Mouse (Mus musculus): Measurements from ENCODE around the gene Qrfpr. TPM values are rescaled to one million over a fixed set of nuclear protein-coding genes. Genes with fewer than 3 reads are reported as not detected.
A peak's percentile ranks its signal among the peaks of the same experiment; 100 is the strongest.

The Qrfpr gene
- total RNA-seq (2015) = not detected in 2 replicates
- total RNA-seq (2017) = not detected in 2 replicates

- ATAC-seq (replicated peaks; ENCODE audit: poor library complexity) = no peak
Measured at GRCm38 (mm10) chr3:36221743-36222682, at the start of gene Qrfpr. Qrfpr (minus strand) TSS chr3:36222313.

DNA sequence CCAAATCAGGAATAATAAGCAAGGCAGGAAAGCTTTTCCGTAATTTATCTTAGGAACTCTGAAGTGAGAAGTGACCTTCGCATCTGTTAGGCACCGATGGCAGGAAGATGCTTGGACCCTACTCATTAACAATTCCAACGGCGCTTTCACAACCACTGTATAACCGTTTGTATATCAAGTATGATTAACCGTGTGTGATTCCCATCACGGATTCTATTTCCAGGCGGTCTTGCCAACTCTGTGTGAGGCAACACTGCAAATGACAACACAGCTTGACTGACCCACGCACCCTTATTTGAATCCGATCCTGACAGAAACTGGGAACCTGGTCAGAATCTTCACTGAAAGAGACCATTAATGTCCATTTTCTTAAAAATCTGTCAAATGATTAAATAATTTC, 41.8 kb upstream of the Qrfpr start:
- no peak for ATAC-seq (replicated peaks; ENCODE audit: poor library complexity)

DNA sequence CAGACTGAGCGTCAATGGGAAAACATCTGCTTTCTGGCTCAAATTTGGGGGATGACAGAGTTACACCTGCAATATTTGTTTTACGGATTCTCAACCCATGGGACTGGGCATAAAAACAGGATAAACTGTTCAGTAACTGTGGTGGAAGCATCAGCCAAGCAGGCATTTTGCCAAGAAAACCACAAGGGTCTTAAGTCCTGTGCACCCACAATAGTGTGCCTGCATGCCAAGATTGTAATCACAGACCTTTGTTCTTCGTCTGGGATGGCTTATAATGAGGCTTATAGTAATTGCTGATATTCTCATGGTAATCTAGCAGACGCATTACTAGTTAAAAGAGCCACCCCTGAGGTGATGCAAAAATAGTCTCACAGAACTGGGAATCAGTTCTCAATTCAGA, 41.2 kb upstream of the Qrfpr start:
- no peak for ATAC-seq (replicated peaks; ENCODE audit: poor library complexity)

GRCm38 (mm10) chr3:36250585-36250984, 28.5 kb upstream of the Qrfpr start:
- no peak for ATAC-seq (replicated peaks; ENCODE audit: poor library complexity)

DNA sequence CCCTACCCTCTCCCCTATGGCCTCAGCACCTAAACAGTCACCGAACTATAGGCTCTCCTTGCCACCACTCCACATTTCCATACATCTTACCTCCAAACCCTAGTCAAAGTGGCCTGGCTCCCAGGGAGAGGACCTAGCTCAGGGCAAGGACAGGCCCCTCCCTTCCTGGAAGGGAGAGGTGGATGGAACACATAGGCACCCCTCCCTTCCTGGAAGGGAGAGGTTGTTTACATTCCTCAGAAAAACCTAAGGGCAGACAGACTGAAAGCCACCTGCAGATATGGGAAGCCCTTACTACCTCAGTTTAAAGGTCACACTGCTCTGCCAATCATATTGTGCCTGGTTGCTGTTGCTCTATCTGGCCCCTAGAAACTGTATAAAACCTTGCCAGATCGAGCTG, 26.3 kb upstream of the Qrfpr start:
- no peak for ATAC-seq (replicated peaks; ENCODE audit: poor library complexity)

DNA sequence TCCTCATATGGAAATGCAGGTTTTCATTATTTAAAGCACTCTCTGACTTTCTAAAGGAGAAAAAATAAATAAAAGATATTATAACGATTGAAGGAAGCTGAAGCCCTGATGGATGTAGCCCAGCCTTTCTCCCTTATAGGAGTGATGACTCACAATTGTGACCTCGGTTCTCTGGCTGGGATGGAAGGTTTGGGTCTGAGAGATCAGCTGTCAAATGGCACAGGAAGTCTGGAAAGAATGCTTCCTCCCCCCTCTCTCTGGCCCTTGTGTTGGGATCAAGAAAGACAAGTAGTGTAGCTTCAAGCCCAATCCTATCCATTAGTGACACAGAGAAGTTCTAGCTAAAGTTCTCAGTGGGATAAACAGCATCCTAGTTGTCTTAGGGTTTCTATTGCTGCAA, 7.8 kb upstream of the Qrfpr start:
- ATAC-seq (replicated peaks; ENCODE audit: poor library complexity) = no peak

GRCm38 (mm10) chr3:36227246-36227645, 5.1 kb upstream of the Qrfpr start:
- no peak for ATAC-seq (replicated peaks; ENCODE audit: poor library complexity)

DNA sequence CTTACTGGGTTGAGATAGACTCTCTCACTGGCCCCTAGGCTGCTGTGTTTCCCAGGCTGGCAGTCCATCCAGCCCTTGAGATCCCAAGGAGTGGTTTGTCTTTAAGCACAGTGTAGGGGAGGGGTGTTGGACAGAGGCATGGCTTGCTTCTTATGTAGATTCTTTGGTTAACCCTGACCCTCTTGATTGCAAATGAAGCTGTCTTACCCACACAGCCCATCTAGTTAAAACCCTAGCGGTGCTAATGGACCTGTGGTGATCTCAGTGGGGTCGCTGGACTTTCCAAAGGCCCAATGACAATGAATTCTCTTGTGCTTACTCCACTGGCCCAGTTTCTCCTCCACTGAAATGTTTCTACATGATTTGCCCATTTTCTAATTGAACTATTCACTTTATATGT, 1.2 kb upstream of the Qrfpr start:
- ATAC-seq (replicated peaks; ENCODE audit: poor library complexity) = no peak

DNA sequence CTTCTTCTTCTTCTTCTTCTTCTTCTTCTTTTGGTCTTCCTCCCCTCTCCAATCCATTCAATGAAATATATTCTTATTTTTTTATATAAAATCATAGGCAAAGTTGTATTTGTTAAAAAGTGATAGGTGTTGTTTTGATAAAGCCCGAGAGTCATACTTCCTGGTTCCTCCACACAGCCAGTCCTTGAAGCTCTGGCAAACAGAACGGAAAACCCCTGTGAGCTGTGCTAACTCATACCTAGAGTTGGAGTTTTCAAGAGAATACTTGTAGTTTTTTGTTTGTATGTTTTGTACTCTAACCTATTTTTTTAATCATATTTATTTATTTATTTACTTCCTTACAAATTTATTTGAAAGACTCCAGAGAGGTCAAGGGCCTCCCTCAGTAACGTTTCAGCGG, 9.4 kb downstream of the Qrfpr start:
- no peak for ATAC-seq (replicated peaks; ENCODE audit: poor library complexity)

DNA sequence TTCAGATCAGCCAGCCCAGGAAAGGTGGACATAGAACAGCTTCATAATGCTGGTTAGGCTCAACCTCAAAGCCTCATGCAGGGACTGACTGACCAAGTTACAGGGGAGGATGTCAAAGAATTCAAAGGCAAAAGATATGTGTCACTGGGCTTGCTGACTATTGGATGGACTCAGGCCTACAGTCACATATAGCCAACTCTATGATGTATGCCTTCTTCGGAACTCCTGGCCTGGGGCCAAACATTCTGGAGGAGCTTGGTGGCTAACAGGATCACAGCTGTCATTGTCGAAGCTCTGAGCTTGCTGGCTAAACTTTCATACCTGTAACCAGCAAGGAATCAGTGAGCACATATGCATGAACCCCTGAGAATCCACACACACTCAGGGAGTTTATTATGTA, 11.2 kb downstream of the Qrfpr start:
- no peak for ATAC-seq (replicated peaks; ENCODE audit: poor library complexity)

GRCm38 (mm10) chr3:36209776-36210555, 12.1 kb downstream of the Qrfpr start:
- peak; percentile 58 for ATAC-seq (replicated peaks; ENCODE audit: poor library complexity)

- ATAC-seq (replicated peaks; ENCODE audit: poor library complexity) = no peak
Measured at GRCm38 (mm10) chr3:36207520-36208264, 14.4 kb downstream of the Qrfpr start.

- ATAC-seq (replicated peaks; ENCODE audit: poor library complexity) = no peak
Measured at GRCm38 (mm10) chr3:36202932-36203331, 19.2 kb downstream of the Qrfpr start.

DNA sequence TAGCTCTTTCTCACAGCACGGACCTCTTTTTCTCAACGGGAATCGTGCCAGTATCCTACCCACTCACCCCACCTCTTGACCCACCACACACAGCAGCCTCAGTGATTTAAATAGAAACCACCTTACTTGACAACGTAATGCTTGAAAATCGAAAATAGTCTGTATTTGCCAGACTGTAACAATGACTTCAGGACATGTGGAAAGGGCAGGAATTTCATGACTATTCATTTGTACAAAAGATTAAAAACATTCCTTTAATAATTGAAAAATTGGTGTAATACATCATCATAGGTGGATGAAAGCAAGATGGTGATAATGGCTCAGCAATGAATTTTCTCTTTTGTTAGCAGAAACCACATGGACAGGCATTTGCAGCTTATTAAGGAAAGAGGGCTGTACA, 21.0 kb downstream of the Qrfpr start:
- no peak for ATAC-seq (replicated peaks; ENCODE audit: poor library complexity)

DNA sequence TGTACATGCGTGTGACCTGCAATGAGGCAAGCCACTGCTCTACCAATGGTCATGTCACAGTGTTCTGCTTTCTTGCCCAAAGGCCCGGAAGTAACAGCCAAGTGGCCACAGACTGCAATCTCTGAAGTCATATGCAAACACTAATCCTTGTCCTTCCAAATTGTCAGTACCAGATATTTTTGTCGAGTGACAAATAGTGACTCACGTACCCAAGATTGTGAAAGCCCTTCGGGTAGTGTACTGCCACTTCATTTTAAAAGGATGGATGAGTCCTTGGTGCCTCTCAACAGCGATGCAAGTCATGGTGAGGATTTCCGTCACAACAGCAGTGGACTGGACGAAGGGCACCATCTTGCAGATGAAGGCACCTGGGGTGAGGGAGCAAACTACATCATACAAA, 32.9 kb downstream of the Qrfpr start:
- ATAC-seq (replicated peaks; ENCODE audit: poor library complexity) = no peak

DNA sequence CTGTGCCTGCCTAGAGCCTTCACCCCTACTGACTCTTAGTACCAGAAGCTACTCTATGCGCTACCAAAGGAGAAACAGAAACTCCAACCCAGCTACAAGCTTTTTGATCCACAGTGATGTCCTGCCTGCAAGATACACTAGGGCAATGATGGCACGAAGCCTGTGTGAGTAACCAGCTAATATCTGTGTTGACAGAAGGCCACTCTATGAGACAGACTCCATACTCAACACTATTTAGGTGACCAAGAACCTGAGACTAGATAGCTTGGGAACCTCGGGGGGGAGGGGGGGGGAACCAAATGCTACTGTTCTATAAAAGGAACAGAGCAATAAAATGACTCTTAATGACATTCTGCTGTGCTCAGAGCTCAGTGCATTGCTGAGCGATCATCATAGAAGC, 35.6 kb downstream of the Qrfpr start:
- no peak for ATAC-seq (replicated peaks; ENCODE audit: poor library complexity)

DNA sequence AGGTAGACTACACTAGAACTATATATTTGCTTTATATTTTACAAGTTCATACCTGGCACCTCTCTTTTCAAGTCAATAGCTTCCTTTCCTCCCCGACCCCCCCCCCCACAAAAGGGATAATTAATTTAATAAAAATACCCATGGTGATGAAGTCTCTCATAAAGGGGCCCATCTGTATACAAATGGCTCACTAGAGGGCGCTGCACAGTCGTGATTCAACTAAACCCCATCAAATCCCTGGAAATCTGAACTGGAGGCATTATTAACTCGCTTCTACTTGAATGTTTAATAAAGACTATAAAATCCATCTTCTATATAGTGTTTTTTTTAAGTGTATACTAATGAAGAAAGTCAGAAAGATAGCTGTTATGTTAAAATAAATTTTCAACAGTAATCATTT, 40.6 kb downstream of the Qrfpr start:
- 0 out of 2 replicates have a peak, but pooled peaks have one; percentile 61 for ATAC-seq (replicated peaks; ENCODE audit: poor library complexity)

- no peak for ATAC-seq (replicated peaks; ENCODE audit: poor library complexity)
Measured at GRCm38 (mm10) chr3:36173761-36174160, 48.4 kb downstream of the Qrfpr start.

DNA sequence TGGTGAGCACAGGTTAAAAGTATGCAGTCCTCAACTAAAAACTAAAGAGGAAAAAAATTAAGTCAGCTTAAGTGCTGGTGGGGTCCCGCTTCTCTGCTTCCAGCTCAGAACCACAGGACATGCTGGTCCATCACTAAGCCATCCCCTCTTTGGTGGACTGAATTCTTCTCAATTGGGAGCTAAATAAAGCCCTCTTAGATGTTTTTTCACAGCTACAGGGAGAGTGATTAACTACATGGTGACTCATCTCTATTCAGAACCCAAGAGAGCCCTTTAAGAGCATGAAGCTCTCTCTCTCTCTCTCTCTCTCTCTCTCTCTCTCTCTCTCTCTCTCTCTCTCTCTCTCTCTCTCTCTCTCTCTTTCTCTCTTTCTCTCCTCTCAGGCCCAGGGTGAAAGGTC, 50.8 kb downstream of the Qrfpr start:
- ATAC-seq (replicated peaks; ENCODE audit: poor library complexity) = no peak

- no peak for ATAC-seq (replicated peaks; ENCODE audit: poor library complexity)
Measured at GRCm38 (mm10) chr3:36170670-36171210, 51.4 kb downstream of the Qrfpr start.

DNA sequence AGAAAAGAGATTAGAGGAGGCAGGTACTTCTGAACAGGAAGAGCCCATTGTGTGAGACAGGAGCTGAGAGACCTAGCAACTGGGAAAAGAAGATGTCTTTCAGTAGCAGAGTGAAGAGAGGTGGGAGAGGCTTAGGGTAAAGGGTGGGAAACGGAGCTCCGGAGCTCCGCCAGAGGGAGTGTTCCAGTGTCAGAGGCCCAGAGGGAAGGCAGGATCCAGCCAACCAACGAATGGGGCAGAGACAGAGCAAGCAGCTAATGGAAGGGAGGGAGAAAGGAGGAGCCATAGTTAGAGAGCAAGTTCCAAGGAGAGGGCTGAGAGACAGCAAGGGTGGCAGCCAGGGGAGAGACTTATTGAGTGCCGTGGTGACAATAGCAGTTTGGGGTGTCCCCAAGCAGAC, 66.8 kb downstream of the Qrfpr start:
- no peak for ATAC-seq (replicated peaks; ENCODE audit: poor library complexity)
